Mouse (Mus musculus) heart, postnatal 36 days (tissue): ENCODE measurements around the gene Panx3. TPM values are rescaled to one million over a fixed set of nuclear protein-coding genes. Genes with fewer than 3 reads are reported as not detected.

Source experiments
- DNase-seq, 2 experiments: peaks; one replicate each; pipeline ENCODE4 v3.0.0; 2021 to 2022
- intact Hi-C: fragments of 180-260 bp; cut with DNase I; formaldehyde crosslinking; loops from one replicate; pipeline ENCODE4 v1.15.1; 2025
- total RNA-seq, 2 experiments: library from RNA; stranded (reverse); gene quantifications; 2 replicates each; pipeline ENCODE4 v1.2.3; 2021

Panx3 gene
- total RNA-seq = not detected

GRCm38 (mm10) chr9:37669115-37669514 lies at the start of gene Panx3:
Gene Panx3 (minus strand): TSS chr9:37669235.
- intact Hi-C loops = no loop called here
- DNase-seq = no peak

GRCm38 (mm10) chr9:37716150-37716549 lies 47.1 kb upstream of the Panx3 start, which contains the start of gene Olfr160:
Gene Olfr160 (minus strand): TSS chr9:37716250.
- intact Hi-C loops = no loop called here
- no peak for DNase-seq

- DNase-seq = no peak
- intact Hi-C loops = loop anchor here (1.0 kb wide), 1 partner anchor 242 kb away; no protein-coding TSS in a partner anchor
These were observed 21.1 kb upstream of the Panx3 start for GRCm38 (mm10) chr9:37689970-37690686.

GRCm38 (mm10) chr9:37687941-37688303 lies 18.9 kb upstream of the Panx3 start:
- no peak for DNase-seq
- intact Hi-C loops = no loop called here

GRCm38 (mm10) chr9:37687288-37687940 lies 18.4 kb upstream of the Panx3 start:
- intact Hi-C loops = no loop called here

GRCm38 (mm10) chr9:37681123-37681522 lies 12.1 kb upstream of the Panx3 start:
- no peak for DNase-seq
- intact Hi-C loops = no loop called here

More at GRCm38 (mm10) chr9:37687288-37687940, 18.4 kb upstream of the Panx3 start:
- DNase-seq = no peak

GRCm38 (mm10) chr9:37675287-37675686 lies 6.3 kb upstream of the Panx3 start:
- DNase-seq = no peak
- intact Hi-C loops = no loop called here

GRCm38 (mm10) chr9:37670261-37670660 lies 1.2 kb upstream of the Panx3 start:
- no peak for DNase-seq
- intact Hi-C loops = no loop called here

- intact Hi-C loops = no loop called here
These were observed 643 bp upstream of the Panx3 start for GRCm38 (mm10) chr9:37669678-37670077.

GRCm38 (mm10) chr9:37666045-37666444 lies 3.0 kb downstream of the Panx3 start:
- no peak for DNase-seq
- intact Hi-C loops = no loop called here

More at GRCm38 (mm10) chr9:37669678-37670077, 643 bp upstream of the Panx3 start:
- no peak for DNase-seq

- intact Hi-C loops = no loop called here
- no peak for DNase-seq
These were observed 4.4 kb downstream of the Panx3 start for GRCm38 (mm10) chr9:37664604-37665003.

GRCm38 (mm10) chr9:37663210-37663609 lies 5.8 kb downstream of the Panx3 start:
- no peak for DNase-seq
- intact Hi-C loops = no loop called here

- intact Hi-C loops = no loop called here
- DNase-seq = no peak
These were observed 9.6 kb downstream of the Panx3 start for GRCm38 (mm10) chr9:37659413-37659812.

GRCm38 (mm10) chr9:37656931-37657481 lies 12.0 kb downstream of the Panx3 start, which contains the start of gene Tbrg1:
Gene Tbrg1 (minus strand): TSS chr9:37657312.
- intact Hi-C loops = no loop called here

GRCm38 (mm10) chr9:37656439-37656881 lies 12.6 kb downstream of the Panx3 start:
- intact Hi-C loops = no loop called here
- peak in 1 of 2 experiments; percentile 13 for DNase-seq

More at GRCm38 (mm10) chr9:37656931-37657481, 12.0 kb downstream of the Panx3 start, which contains the start of gene Tbrg1:
- peak; percentile 82 to 88 for DNase-seq

GRCm38 (mm10) chr9:37655961-37656360 lies 13.1 kb downstream of the Panx3 start:
- intact Hi-C loops = no loop called here
- DNase-seq = no peak

- intact Hi-C loops = no loop called here
- no peak for DNase-seq
These were observed 15.2 kb downstream of the Panx3 start for GRCm38 (mm10) chr9:37653836-37654235.

- intact Hi-C loops = no loop called here
- DNase-seq = no peak
These were observed 18.4 kb downstream of the Panx3 start for GRCm38 (mm10) chr9:37650639-37651038.

GRCm38 (mm10) chr9:37646246-37646645 lies 22.8 kb downstream of the Panx3 start:
- no peak for DNase-seq
- intact Hi-C loops = no loop called here

- intact Hi-C loops = no loop called here
- DNase-seq = no peak
These were observed 30.3 kb downstream of the Panx3 start for GRCm38 (mm10) chr9:37638721-37639120.

- intact Hi-C loops = loop anchor here (1.0 kb wide), 1 partner anchor 174 kb away; no protein-coding TSS in a partner anchor
- no peak for DNase-seq
These were observed 32.1 kb downstream of the Panx3 start for GRCm38 (mm10) chr9:37636800-37637542.
